ENCODE assay signal across 8 mouse cellular contexts in genomic region chr4:154837170-154837569, GRCm38 (mm10). TPM values are rescaled to one million over a fixed set of nuclear protein-coding genes. Genes with fewer than 3 reads are reported as not detected.
DNase-seq lines count a peak whose midpoint lies in the region; ATAC-seq and TF ChIP-seq lines count a peak whose summit lies in the region.

Gene Ttc34 (plus strand): TSS chr4:154837459.

- H3K4me3 ChIP-seq in ES-E14 (ENCODE audit: insufficient read depth in 1 of 2, low read depth in 1 of 2, low read length in 2 of 2, poor library complexity in 1 of 2, severe bottlenecking in 1 of 2) = no peak within 1 kb of the TSS
- H3K4me3 ChIP-seq in heart, postnatal 0 days (ENCODE audit: low read depth, low read length) = no peak within 1 kb of the TSS

- no peaks in the 10 kb centered on the region for H3K27me3 ChIP-seq in heart, postnatal 0 days (ENCODE audit: control insufficient read depth, insufficient read depth, low read length)

- no peaks in the 10 kb centered on the region for H3K36me3 ChIP-seq in ES-E14 (ENCODE audit: control insufficient read depth, insufficient read depth, low read length, poor library complexity, severe bottlenecking)
- H3K36me3 ChIP-seq in heart, postnatal 0 days (replicated peaks; ENCODE audit: control insufficient read depth, insufficient read depth, low read length) = no peaks in the 10 kb centered on the region

- ATAC-seq in CD4-positive, CD25-positive, alpha-beta regulatory T cell, adult 4 months = no peak
- no peak for ATAC-seq in heart, postnatal 0 days (ENCODE audit: insufficient read depth, low read depth)
- ATAC-seq in megakaryocyte, adult 5-6 weeks (ENCODE audit: poor library complexity, severe bottlenecking) = peak; percentile 76

- peak; percentile 72 for DNase-seq in CD4-positive, CD25-positive, alpha-beta regulatory T cell, adult 2 months (ENCODE audit: low read depth, low spot score)
- DNase-seq in ES-E14 (ENCODE audit: low read depth, low spot score) = peak; percentile 70
- peak; percentile 39 for DNase-seq in cerebellum, adult 9-11 months
- DNase-seq in heart, postnatal 0 days (ENCODE audit: low spot score) = no peak
- peak; percentile 67 to 72 for DNase-seq in layer of hippocampus, postnatal 10 days (ENCODE audit: low spot score in 2 of 2)
- peak; percentile 57 to 87 for DNase-seq in spleen, postnatal 4 days (ENCODE audit: low spot score in 2 of 2)

- peaks cover 0 to 14% of the 10 kb centered on the region in 2 experiments; a peak in 2 of 4 replicates for H3K4me1 ChIP-seq in ES-E14 (ENCODE audit: control insufficient read depth in 2 of 2, insufficient read depth in 2 of 2, low read length in 2 of 2, poor library complexity in 1 of 2)
- no peaks in the 10 kb centered on the region for H3K4me1 ChIP-seq in heart, postnatal 0 days (ENCODE audit: control insufficient read depth, insufficient read depth)

- H3K27ac ChIP-seq in ES-E14 (ENCODE audit: insufficient read depth, low read depth, low read length, poor library complexity, severe bottlenecking) = no peak within 1 kb of the TSS
- H3K27ac ChIP-seq in heart, postnatal 0 days (ENCODE audit: low read depth) = no peak within 1 kb of the TSS

- no peak for TF ChIP-seq EP300 in heart, postnatal 0 days (IDR thresholded peaks at IDR 0.05; ENCODE audit: low read depth)

- H3K9me3 ChIP-seq in ES-E14 (ENCODE audit: control insufficient read depth, insufficient read depth, low read depth, low read length) = no peaks in the 10 kb centered on the region
- H3K9me3 ChIP-seq in heart, postnatal 0 days (replicated peaks; ENCODE audit: control insufficient read depth, low read length) = no peaks in the 10 kb centered on the region

- H3K4me2 ChIP-seq in heart, postnatal 0 days (ENCODE audit: low read depth, low read length) = no peak within 1 kb of the TSS

- peak; percentile 75 for TF ChIP-seq CTCF in heart, postnatal 0 days (IDR thresholded peaks at IDR 0.05; ENCODE audit: low read depth)

- WGBS in heart, postnatal 0 days = 66% methylated on average over 2 of the region's 2 CpGs

- in situ Hi-C loops in ES-E14 (cut with MboI; ENCODE audit: low sequenced_read_pairs in 2 of 2, unreplicated experiment in 2 of 2) = no loop called here

- H3K9ac ChIP-seq in ES-E14 (ENCODE audit: insufficient read depth, low read depth, low read length, poor library complexity, severe bottlenecking) = no peak within 1 kb of the TSS
- H3K9ac ChIP-seq in heart, postnatal 0 days (replicated peaks; ENCODE audit: low read depth, low read length) = no peak within 1 kb of the TSS

TF ChIP-seq in ES-E14, 5 proteins besides CTCF, POLR2A, EP300 and RAD21:
- TF ChIP-seq ZC3H11A (IDR thresholded peaks at IDR 0.05; ENCODE audit: borderline replicate concordance, low read depth, low read length) (0 out of 2 replicates have a peak, but pooled peaks have one; percentile 26), ZNF384 (IDR thresholded peaks at IDR 0.05; ENCODE audit: low read depth, low read length) (no peak), CHD2 (IDR thresholded peaks at IDR 0.05; ENCODE audit: low read depth, low read length) (no peak), MAFK (IDR thresholded peaks at IDR 0.05; ENCODE audit: insufficient read depth, low read depth, low read length) (no peak), HCFC1 (IDR thresholded peaks at IDR 0.05; ENCODE audit: borderline replicate concordance, insufficient read depth, low read length) (no peak)

RNA-seq across cellular contexts. Expression of gene Ttc34, which starts in this region (rescaled TPM):
- polyA plus RNA-seq in CD4-positive, CD25-positive, alpha-beta regulatory T cell, adult 4 months (2017; shearing (Covaris generic)) = not detected
- total RNA-seq in ES-E14 (2012; rRNA removed) = 0.22 and 0.26 TPM in 2 replicates
- total RNA-seq in heart, postnatal 0 days (2014; rRNA removed; ENCODE audit: low replicate concordance) = 0.15 TPM in 1 of 2 replicates, not detected in the other
- 0.12 and 0.25 TPM in 2 replicates for polyA plus RNA-seq in heart, postnatal 0 days (2015; fragmentation: Nextera tagmentation; extraction: Ambion mirVana)
- total RNA-seq in layer of hippocampus, postnatal 10 days (2021) = 1 to 10 TPM; 3.7 to 4.9 TPM
- not detected in 2 replicates for total RNA-seq in megakaryocyte, adult 5-6 weeks (2015)
- total RNA-seq in megakaryocyte, adult 5-6 weeks (2017) = 0.07 TPM in 1 of 2 replicates, not detected in the other

Comparison
In these comparisons a context has a peak if more than half of its experiments do, and no peak if none do; other contexts are left out.
1. Peak in DNase-seq in ES-E14; RNA of the gene not detected or under 1 TPM.
2. Peak in ATAC-seq in megakaryocyte, adult 5-6 weeks; RNA of the gene not detected or under 1 TPM.